Mouse (Mus musculus): ENCODE measurements around the gene Fam20c. TPM values are rescaled to one million over a fixed set of nuclear protein-coding genes. Genes with fewer than 3 reads are reported as not detected.

Gene Fam20c
- polyA plus RNA-seq (2014; fragmentation: Illumina TruSeq; extraction: RNeasy Lipid Tissue Mini Kit (QIAGEN cat#74804); ENCODE audit: low read depth, low replicate concordance): 5.1 TPM

DNA sequence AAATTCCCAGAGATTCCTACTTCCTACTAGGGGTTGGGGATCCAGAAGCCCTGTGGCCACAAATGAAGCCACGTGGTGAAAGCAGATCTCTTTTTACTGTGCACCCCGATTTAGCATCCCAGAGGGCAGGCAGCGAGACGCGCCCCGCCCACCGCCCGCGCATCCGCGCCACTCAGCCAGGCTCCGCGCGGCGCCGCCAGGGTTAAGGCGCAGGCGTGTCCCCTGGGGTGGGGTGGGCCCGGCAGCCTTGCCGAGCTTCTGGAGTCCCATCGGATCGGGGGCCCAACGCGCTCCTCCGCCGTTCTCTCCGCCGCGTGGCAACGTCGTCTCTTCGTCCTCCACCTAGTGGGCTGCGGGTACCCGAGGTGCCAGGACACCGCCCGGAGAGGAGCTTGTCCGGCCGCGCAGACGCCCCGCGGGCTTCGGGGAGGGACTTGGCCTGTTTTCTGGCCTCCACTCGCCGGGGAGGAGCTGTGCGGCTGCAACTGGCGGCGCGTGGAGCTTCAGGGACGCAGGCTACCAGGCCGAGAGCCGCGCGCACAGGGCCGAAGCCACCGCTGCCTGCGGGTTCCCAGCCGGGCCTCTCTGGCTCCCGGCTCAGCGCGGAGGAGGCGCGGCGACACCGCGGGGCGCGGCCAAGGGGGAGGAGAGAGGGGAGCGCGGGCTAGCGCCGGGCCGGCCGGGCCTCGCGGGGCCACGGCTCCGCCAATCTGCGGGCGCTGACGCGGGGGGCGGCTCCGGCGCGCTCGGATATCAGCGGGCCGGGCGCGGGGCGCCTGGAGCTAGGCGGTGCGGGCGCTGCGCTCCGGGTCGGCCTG is at the start of gene Fam20c:
TSS of gene Fam20c (plus strand) at position 212 of the 818 bp plus-strand sequence.

DNA sequence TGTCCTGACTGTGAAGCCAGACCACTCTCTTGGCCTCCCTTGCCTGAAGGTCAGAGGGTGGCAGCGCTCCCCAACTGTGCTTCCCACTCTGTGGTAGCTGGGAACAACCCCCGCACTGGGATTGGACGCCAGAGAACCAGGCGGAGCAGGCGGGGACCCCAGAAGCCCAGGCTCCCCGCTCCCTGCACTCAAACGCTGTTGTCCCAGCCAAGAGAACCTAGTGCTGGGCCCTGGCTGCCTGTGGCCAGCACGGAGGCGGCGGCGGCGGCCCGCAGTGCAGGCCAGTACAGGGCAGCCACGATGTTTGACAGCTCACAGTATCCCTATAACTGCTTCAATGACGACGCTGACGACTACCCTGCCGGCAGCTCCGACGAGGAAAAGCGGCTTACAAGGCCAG is 65.5 kb downstream of the Fam20c start, which contains the start of gene Gm5294:
TSS of gene Gm5294 (plus strand) at position 301 of the 400 bp plus-strand sequence.

Other genes with a start within 250 kb of the Fam20c start
- gene 1700123K08Rik, start 189.8 kb upstream of the Fam20c start, polyA plus RNA-seq (2014; fragmentation: Illumina TruSeq; extraction: RNeasy Lipid Tissue Mini Kit (QIAGEN cat#74804); ENCODE audit: low read depth, low replicate concordance): not detected
- gene Zfp68, start 134.8 kb upstream of the Fam20c start, polyA plus RNA-seq (2014; fragmentation: Illumina TruSeq; extraction: RNeasy Lipid Tissue Mini Kit (QIAGEN cat#74804); ENCODE audit: low read depth, low replicate concordance): 85.1 TPM
- gene A430033K04Rik, start 131.7 kb upstream of the Fam20c start, polyA plus RNA-seq (2014; fragmentation: Illumina TruSeq; extraction: RNeasy Lipid Tissue Mini Kit (QIAGEN cat#74804); ENCODE audit: low read depth, low replicate concordance): 11.7 TPM
- not detected for gene Gm5294, start 65.6 kb downstream of the Fam20c start, polyA plus RNA-seq (2014; fragmentation: Illumina TruSeq; extraction: RNeasy Lipid Tissue Mini Kit (QIAGEN cat#74804); ENCODE audit: low read depth, low replicate concordance)
- 10.7 TPM for gene Pdgfa, start 242.9 kb downstream of the Fam20c start, polyA plus RNA-seq (2014; fragmentation: Illumina TruSeq; extraction: RNeasy Lipid Tissue Mini Kit (QIAGEN cat#74804); ENCODE audit: low read depth, low replicate concordance)